Mouse (Mus musculus): ENCODE measurements around the gene Olfr561.

Gene Olfr561

GRCm38 (mm10) chr7:102770921-102771320 is at the start of gene Olfr561:
Gene Olfr561, plus strand, starts transcription at chr7:102771221.
- DNase-seq (ENCODE audit: low spot score): no peak

GRCm38 (mm10) chr7:102727391-102727790 is 43.6 kb upstream of the Olfr561 start, which contains the start of gene Olfr559:
Gene Olfr559, minus strand, starts transcription at chr7:102727491.
- no peak for DNase-seq (ENCODE audit: low spot score)

GRCm38 (mm10) chr7:102733793-102734192 is 37.2 kb upstream of the Olfr561 start:
- DNase-seq (ENCODE audit: low spot score): no peak

GRCm38 (mm10) chr7:102737705-102738104 is 33.3 kb upstream of the Olfr561 start:
- DNase-seq (ENCODE audit: low spot score): peak; percentile 4

GRCm38 (mm10) chr7:102752086-102752485 is 18.9 kb upstream of the Olfr561 start:
- DNase-seq (ENCODE audit: low spot score): peak; percentile 4

GRCm38 (mm10) chr7:102759266-102759665 is 11.8 kb upstream of the Olfr561 start, which contains the start of the genes Olfr560 and Olfr78:
Gene Olfr560, minus strand, starts transcription at chr7:102759366.
Gene Olfr78, minus strand, starts transcription at chr7:102759471.
- no peak for DNase-seq (ENCODE audit: low spot score)

GRCm38 (mm10) chr7:102803180-102803579 is 32.2 kb downstream of the Olfr561 start, which contains the start of gene Olfr564:
Gene Olfr564, plus strand, starts transcription at chr7:102803480.
- no peak for DNase-seq (ENCODE audit: low spot score)

Measured in embryo, embryonic 10.5 days (tissue).